Mouse (Mus musculus) retina, embryonic 14.5 days (tissue): ENCODE results near the gene Parg.
"Not testable (repeated sequence)": the region's sequence is repeated elsewhere in the genome, so short reads cannot be mapped to it uniquely, and the experiment has no call there.

Experiments
- DNase-seq: peaks from one replicate; pipeline ENCODE4 v3.0.0-alpha.2; 2015; ENCODE audit warnings: low spot score

Gene Parg

DNA sequence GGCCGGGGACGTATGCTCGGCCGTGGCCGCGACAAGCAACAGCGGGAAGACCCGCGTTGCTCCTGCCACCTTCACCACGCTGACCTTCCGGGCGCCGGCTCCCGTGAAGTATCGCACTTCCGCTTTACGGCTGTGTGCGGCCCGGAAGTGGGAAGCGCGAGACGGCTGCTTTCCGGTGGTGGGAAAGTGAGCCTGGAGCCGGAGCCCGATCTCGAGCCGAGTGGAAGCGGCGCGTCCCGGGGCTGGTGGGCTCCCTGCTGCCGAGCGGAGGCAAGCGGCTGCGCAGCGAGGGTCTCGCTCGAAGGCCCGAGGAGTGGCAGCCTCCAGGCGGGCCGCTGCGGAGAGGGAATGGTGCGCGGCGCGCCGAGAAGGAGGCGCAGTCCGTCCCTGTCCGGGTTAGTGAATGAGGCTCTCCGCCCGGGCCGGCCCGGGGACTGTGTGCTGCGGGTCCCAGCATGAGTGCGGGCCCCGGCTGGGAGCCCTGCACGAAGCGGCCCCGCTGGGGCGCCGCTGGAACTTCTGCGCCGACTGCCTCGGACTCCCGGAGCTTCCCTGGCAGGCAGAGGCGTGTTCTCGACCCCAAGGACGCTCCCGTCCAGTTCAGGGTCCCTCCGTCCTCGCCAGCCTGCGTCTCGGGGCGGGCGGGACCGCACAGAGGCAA lies at the start of gene Parg, which contains the start of gene Timm23:
TSS of gene Parg (plus strand) at position 159 of the 661 bp plus-strand sequence.
TSS of gene Timm23 (minus strand) at position 108 of the 661 bp plus-strand sequence.
- peak; percentile 89 for DNase-seq

DNA sequence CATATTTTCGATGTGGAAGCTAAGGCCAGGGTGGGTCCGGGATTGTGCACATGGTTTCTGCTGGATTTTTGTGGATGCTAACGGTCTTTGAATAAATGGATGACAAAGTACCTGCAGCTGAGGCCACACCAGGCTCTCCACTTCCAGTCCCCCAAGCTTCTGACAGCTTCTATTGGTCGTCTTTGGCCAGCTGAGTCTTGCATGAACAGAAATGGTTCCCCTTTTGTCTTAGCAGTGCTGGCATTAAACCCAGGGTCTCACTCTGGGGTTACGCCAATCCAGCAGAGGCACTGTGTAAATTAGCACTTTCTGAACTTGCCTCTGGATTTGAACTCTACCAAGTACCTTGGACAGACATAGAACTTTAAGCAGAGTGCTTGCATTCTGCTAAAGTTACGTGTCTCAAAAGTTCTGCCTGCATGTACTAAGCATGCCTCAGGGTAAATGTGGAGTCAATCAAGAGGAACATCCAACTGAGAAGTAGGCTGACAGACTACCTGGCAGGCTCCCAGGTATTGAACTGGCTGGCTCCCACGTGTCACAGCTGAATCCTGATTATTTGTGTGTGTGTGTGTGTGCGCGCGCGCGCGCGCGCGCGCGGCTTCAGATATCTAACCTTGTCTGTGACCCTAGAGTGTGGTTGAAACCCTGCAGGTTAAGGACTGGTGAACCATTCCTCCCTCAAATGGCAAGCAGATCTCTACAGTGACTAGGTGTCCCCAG lies 49.3 kb upstream of the Parg start:
- no peak for DNase-seq

DNA sequence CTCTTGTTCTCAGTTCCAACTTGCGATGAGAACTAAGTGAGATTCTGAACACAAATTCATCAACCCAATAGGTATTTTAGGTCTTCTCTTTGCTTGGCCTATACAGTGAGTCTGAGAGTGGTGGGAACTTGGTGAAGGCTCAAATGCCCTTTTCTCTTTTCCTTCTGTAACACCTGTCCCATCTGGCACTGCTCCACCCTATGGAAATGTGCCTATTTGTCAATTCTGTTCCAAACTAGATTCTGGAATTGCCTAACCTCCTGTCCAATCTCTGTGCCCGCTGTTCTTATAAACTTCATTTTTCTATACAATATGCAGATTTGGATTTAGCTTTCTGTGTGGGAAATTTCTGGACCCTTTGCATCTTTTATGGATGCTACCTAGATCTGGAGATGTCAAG lies 48.6 kb upstream of the Parg start:
- DNase-seq, result no peak

DNA sequence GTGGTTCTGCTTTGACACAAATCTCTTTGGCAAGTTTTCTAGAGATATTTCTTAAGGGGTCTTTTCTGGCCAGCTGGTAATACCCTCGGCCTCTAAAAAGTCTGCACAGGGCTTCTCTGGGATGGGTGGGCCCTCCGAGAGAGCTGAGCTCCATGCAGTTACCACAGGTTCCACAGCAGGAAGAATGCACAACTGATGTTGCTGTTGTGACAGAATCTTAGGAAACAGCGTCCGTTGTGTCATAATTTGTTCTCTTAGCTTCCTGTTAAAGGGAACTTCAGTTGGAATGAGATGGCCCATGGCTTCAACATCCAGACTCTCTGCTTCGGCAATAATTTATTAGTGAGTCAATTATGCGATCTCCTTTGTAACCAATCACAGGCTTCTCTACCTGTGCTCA lies 47.0 kb upstream of the Parg start:
- no peak for DNase-seq

DNA sequence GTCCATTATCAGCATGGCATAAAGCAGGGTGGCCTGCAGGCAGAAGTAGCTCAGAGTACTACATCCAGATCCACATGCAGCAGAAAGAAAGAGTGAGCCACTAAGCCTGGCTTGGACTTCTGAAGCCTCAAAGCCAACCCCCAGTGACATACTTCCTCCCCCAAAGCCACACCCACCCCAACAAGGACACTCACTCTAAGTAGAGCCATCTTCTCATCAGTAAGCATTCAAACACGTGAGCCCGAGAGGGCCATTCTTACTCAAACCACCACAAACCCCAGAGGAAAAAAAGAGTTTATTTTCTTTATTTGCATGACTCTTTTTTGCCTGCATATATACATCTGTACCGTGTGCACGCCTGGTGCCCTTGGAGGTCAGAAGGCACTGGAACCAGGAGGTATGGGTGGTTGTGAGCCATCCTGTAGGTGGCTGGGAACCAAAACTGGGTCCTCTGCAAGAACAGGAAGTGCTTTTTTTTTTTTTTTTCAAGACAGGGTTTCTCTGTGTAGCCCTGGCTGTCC lies 42.5 kb upstream of the Parg start:
- no peak for DNase-seq

DNA sequence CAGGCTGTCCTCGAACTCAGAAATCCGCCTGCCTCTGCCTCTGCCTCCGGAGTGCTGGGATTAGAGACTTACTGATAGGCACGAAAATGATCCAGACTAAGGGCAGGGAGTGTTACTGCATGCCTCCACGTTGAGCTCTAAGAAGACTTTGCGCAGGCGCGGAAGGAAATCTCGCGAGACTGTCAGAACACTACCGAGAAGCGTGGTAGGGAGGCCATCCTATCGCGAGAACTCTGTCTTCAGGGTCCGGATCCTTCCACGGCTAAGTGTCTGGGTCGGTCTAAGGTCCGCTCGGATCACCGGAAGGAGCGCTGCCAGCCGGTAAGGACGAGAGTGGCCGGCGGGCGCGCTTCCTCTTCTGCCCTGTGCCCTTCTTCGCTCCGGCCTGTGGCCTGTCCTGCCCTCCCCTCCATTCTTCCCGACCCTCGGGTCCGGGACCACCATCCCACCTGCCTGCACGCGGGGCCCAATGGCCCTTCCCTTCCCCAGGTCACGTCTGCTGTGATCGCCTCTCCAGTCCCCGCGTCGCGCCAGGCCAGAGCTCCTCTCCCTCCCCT lies 42.0 kb upstream of the Parg start, which contains the start of gene Ncoa4:
TSS of gene Ncoa4 (plus strand) at position 176 of the 557 bp plus-strand sequence.
- DNase-seq, result peak; percentile 100

DNA sequence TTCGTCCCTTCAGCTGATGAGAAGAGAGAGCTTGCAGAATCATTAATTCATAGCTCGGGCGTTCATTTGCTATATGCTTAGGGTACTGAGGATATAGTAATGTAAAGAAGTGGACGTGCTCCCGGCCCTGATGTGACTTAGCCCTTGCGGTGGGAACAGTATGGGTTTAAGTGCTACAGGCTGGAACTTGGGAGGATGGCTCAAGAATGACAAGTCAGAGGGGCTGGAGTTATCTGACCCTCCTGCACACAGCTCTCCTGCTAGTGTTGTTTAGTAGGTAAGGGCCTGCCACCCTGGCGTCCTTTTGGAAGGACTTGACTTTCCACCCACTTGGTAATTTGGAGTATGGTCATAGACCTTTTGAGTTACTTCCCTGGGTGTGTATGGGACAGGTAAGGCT lies 41.2 kb upstream of the Parg start:
- DNase-seq, result no peak

DNA sequence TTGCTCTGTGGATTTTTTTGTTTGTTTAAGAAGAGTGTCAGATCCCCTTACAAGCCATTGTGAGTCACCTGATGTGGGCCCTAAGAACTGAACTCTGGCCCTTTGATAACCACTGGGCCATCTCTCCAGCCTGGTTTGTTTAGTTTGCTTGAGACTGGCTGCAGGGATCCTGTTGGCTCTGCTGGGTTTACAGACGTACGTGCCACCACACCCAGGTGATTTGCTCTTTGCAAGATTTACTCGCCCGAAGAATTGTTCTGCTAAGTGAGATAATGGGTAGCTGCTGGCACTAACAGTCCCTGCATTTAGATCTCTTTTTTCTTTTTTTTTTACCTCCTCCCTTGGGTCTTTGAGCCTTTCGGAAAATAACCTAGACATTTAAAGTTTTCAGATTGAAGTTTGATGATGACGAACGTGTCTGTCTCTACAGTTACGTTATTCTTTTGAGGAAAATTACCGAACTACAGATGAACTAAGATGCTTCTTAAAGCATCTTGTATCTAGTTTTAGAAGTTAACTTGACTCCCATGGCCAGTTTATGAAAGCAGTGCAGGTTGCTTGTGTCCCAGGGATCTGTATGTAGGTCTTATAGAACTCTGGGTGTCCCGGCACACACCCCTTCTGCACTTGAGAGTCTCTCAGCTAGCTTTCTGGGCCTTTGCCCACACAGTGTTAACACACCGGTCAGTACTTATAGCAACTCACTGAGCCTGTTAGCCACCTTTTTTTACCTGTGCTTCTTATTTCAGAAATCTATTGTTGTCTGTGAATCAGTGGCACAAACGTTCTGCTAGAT lies 40.5 kb upstream of the Parg start:
- DNase-seq, result no peak

DNA sequence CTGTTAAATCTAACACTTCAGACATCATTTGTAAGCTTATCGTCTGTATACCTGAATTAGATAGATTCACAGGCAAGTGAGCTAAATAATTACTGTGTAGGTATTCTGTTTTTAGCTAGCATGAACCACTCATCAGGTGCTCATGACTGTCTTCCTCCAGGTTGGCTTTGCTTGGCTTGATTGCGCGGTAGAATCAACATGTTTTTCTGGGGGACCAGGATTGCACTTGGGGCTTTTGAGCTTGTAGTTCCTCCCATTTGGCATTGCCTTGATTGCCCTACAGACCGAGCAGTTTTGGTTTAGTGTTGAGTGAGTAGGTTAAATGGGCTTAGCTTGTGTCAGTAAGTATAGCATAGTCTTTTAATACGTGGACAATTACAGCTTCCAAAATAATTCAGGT lies 39.5 kb upstream of the Parg start:
- no peak for DNase-seq

DNA sequence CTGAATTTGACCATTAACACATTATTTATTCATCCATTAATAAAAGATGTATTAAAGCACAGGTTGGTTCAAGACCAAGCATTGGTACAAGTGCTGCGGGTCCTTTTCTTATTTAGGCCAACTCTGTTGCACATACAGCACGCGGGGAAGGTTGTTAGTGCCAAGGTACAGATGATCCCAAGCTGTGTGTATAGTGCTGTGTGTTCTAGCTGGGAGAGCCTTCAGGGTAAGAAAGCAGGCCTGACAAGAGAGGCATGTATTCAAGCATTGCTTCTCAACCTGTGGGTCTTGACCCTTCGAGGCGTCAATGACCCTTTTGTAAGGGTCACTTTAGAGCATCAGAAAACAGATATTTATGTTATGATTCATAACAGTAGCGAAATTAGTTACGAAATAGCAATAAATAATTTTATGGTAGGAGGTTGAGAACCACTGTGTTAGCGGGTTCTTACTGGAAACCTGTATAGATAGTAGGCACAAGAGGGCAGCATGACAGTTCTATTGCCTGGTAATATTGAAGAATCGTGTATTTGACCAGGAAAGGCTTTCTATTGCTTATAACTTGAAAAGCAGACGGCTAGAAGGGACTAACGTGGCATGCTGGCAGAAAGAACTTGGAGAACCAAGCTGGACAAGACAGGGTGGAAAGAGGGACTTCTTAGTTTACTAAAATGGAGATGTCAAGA lies 38.4 kb upstream of the Parg start:
- DNase-seq, result no peak

DNA sequence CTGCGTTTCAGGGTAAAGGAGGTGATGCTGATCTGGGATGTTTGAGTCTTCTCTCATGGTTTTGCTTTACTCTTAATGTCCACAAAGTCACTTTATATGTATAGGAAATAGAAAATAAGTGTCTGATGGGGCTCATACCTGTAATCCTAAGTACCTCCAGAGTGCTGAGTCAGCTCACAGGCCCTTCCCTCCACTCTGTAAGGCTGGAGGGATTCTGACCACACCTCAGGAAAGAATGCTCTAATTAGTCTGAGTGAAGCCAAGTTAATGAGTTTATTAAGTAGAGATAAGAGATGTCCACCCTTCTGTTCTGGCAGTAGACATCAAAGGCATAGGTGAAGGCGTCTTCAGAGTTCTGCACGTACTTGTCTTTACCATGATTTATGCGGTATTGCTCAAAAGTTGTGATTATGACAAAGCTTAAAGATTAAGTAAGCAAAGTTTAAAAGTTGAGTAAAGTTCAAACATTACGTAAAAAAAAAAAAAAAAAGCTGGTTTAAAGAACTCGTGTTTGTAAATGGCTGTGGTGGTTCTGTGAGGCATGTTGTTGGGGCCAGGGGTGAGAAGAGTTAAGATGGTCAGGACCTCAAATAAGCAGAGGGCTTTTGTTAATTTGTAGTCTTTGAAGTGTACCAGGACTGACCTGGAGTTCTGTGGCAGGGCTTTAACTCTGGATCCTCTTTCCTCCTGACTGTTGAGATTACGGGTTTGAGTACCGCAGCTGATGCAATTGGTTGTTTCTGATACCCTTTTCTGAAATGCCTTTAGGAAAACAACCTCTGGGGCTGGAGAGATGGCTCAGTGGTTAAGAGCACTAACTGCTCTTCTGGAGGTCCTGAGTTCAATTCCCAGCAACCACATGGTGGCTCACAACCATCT lies 37.3 kb upstream of the Parg start:
- no peak for DNase-seq

DNA sequence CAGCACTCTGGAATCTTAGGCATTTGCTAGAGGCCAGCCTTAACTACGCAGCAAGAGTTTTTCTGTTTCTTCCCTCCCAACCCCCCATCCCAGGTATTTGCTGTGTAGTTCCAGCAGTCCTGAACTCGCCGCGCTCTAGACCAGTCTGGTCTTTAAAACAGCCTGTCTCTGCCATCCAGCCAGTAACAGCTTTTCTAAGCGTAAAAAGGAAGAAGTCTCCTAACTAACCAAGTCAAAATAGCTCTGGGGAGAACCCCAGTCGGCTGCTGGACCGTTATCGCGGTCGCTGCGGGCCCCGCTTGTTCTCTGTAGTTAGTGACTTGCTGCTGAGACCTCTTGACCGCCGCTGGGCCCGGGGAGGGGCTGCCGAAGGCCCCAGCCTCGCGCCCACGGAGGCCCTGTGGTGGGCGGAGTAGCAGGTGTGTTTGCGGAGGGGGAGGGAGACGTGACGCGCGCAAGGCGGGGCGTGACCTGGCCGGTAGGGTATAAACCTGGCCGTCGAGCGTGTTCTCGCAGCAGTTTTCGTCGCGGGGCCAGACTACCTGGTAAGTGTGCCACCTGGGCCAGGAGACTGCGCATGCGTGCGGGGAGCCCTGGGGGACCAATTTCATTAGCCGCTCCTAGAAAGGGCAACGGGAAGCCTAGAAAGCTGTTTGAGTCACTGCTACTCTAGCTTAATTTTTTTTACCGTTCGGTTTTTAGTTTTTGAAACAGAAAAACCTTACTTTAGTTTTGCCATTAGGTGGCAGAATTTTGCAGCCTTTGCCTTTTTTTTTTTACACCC lies 36.3 kb upstream of the Parg start:
- peak; percentile 70 for DNase-seq

DNA sequence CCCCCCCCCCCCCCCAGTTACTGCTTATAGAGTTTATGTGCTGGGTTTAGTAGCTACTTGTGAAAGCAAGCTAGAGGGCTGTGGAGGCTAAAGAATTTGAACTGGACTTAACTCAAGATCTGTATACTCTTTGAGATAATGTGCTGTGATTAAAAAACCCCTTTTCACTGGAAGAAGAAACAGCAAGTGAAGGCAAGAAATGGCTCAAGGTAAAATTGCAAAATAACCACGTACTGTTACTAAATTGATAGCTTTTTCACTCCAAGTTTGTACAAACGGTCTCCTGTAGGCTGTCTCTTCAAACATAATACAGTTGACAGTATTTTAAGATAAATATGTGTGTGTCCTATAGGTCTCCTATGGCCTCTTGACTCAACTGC lies 35.7 kb upstream of the Parg start:
- DNase-seq, result no peak

DNA sequence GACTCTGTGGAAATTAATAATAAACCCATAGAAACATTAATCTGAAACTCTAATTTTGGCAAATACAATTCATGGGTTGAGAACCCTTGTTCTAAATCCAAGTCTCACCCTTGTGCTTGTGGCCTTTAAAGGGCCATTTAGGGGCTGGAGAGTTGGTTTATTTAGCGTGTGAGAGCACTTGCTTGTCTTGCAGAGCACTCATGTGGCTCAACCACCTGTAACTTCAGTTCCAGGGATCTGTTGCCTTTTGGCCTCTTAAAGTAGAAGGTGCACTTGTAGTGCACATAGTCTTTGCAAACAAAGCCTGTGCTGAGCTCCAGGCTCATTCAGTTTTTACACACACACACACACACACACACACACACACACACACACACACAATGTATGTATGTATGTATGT lies 34.9 kb upstream of the Parg start:
- DNase-seq, result no peak

DNA sequence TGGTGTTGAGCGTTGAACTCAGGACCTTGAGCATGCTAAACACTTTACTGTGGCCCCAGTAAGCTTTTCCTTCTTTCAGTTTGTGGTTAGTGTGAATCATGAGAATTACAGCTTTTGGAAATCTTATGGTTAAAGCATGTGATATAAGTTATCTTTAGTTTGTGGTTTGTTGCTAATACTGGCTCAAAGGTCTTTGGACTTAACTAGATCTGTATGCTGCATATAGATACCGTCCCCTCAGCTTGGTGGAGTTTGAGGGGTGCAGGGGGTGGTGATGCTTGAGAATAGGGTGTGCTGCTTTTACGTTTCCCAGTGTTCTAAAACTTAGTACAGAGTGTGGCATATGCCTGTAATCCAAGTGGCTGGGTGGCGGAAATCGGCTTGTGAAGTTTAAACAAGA lies 34.4 kb upstream of the Parg start:
- DNase-seq, result no peak

DNA sequence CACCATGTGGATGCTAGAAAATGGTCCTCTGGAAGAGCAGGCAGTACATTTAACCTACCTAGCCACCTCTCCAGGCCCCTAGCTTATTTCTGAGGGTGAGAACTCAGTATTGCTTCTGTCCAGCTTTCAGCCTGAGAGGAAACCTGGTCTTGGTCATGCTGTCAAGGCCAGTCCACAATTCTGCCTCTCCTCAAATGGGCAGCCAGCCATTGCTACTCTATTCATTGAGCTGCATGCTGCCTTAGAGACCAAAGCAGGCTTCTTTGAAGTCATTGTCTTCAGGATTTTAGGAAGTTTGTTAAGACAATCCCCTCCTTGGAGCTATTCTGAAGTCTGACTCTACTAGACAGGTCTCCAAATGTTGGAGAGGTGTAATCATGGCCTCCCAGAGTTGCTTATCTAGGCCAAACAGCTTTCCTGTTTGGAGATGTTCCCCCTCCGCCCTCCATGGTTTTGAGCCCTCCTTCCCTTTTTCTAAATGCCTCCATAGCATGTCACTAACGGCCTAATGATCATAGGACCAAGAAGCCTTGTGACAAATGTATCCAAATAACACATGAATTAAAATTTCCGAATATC lies 33.0 kb upstream of the Parg start:
- DNase-seq, result no peak

DNA sequence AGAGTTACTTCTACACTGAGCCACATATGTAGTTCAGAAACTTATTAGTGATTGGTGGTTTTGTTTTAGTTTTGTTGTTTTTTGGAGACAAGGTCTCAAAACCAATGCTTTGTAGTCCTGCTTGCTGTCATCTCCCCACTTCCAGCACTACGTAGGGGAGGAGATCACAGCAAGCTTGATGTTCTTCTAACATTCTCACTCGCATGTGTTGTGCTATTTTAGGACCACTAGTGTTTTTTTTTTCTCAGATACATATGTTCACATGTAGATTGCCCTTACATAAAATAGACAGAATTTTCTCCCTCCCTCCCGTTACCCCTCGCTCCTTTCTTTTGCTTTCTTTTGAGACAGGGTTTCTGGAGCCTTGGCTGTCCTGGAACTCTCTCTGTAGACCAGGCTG lies 31.6 kb upstream of the Parg start:
- no peak for DNase-seq

DNA sequence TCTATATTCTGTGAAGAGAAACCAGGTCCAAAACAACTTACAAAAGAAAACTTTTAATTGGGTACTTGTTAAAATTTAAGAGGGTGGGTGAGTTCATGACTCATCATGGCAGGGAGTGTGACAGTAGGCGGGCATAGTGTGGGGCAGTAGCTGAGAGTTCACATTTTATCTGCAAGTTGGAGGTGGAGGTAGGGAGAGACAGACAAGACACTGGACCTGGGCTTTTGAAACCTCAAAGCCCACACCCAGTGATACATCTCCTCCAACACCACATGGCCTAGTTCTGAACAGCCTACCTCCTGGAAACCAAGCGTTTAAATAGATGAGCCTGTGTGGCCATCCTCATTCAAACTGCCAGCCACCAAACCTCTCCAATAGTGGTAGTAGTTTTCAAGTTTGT lies 26.4 kb upstream of the Parg start:
- DNase-seq, result no peak

DNA sequence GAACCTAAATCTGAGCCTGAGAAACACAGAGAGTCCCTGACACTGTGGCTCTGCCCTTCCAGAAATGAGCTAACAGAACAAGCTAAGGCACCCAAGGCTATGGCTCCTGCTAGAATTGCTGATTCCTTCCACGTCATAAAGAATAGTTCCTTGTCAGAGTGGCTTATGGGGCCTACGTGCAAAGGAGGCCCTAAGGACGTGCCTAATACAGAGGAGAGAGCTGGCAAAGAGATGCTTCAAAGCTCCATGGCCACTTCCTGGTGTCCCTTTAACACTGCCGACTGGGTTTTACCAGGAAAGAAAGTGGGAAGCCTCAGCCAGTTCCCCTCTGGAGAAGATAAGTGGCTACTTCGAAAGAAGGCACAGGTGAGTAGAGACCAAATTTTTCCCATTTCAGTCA lies 25.2 kb upstream of the Parg start:
- DNase-seq, result not testable (repeated sequence)
